Mouse (Mus musculus) stomach, postnatal 0 days (tissue): ENCODE data around the gene Lrrc59.

ENCODE experiments used
- CTCF ChIP-seq: IDR thresholded peaks from 2 replicates; pipeline ENCODE4 v1.5.1; 2016; ENCODE audit warnings: antibody characterized with exemption, low read depth, mild to moderate bottlenecking, moderate library complexity
- EP300 ChIP-seq: optimal IDR thresholded peaks from 2 replicates; pipeline ENCODE3; 2016; ENCODE audit warnings: antibody characterized with exemption

DNA sequence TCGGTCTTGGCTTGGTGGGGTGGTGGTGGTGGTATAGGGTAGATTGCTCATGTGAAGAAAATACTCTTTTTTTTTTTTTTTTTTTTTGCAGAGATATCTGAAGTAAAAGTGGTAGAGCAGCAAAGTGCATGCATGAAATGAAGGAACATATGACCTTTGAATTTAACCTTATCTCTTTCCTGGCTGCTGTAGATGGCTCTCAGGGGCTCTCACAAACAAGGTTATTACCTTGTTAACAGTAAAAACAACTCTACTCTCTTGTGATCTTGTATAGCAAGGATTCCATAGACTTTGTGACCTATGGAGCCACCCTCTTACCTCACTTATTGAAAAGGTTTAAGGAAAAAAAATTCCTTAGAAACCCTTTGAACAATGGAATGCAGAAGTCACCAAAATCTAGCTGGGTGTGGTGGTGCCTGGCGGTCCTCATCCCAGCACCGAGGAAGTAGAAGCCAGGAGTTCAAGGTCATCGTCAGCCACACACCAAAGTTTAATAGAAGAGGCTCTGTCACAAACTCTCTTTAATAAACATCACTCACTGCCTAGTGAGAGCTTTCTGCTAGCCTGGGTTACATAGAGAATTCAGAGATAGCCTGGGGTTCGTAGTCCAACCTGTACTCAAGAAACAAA, 49.3 kb upstream of the Lrrc59 start:
- TF ChIP-seq CTCF, result no peak
- no peak for TF ChIP-seq EP300
